ENCODE assay signal across 7 mouse cellular contexts in the genomic region with DNA sequence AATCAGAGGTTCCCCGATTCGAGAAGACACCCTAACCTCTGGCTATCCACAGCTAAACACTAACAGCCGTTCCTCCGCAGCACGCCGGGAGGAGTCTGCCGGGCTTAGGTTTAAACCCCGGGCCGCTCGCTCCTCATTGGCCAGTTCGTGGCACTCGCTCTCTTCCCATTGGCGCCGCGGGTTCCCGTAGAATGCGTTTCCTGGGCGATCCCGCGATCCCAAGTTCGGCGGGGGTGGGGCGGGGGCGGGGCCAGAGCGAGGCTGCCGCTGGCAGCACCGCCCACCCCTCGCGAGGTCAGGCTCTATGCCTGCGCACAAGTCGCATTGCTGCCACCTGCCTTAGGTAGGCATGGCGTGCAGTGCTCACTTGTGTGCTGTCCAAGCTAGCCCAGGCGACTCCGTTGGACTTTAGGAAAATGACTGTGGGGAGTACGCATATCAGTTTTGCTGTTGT. TPM values are rescaled to one million over a fixed set of nuclear protein-coding genes. Genes with fewer than 3 reads are reported as not detected.
A peak's percentile ranks its signal among the peaks of the same experiment; 100 is the strongest.
DNase-seq lines count a peak whose midpoint lies in the region; ATAC-seq lines count a peak whose summit lies in the region.

A gene (minus strand): TSS at position 157 of the 454 bp plus-strand sequence.

- peak within 1 kb of the TSS; percentile 94 for H3K4me3 ChIP-seq in embryonic facial prominence, embryonic 10.5 days
- peak within 1 kb of the TSS; percentile 94 for H3K4me3 ChIP-seq in limb, embryonic 11.5 days (ENCODE audit: low read depth, low read length)
- H3K4me3 ChIP-seq in midbrain, embryonic 14.5 days (replicated peaks; ENCODE audit: low read depth, low read length) = peak within 1 kb of the TSS; percentile 61

- peak within 1 kb of the TSS; percentile 94 for H3K9ac ChIP-seq in limb, embryonic 11.5 days (ENCODE audit: low read length)
- peak within 1 kb of the TSS; percentile 48 for H3K9ac ChIP-seq in midbrain, embryonic 14.5 days (replicated peaks; ENCODE audit: low read length)

- peak within 1 kb of the TSS; percentile 98 for H3K27ac ChIP-seq in embryonic facial prominence, embryonic 10.5 days (replicated peaks)
- H3K27ac ChIP-seq in limb, embryonic 11.5 days (replicated peaks; ENCODE audit: low read depth, low read length) = peak within 1 kb of the TSS; percentile 62; the same call in 1 of the 2 replicates
- 0 out of 2 replicates have a peak within 1 kb of the TSS, but pooled peaks have one; percentile 20 for H3K27ac ChIP-seq in midbrain, embryonic 14.5 days (replicated peaks; ENCODE audit: low read depth, low read length)

- H3K9me3 ChIP-seq in embryonic facial prominence, embryonic 10.5 days = no peaks in the 10 kb centered on the region
- no peaks in the 10 kb centered on the region for H3K9me3 ChIP-seq in limb, embryonic 11.5 days (ENCODE audit: control insufficient read depth, low read length)
- H3K9me3 ChIP-seq in midbrain, embryonic 14.5 days (ENCODE audit: control insufficient read depth, low read length) = no peaks in the 10 kb centered on the region

- peak within 1 kb of the TSS; percentile 61 for H3K4me2 ChIP-seq in limb, embryonic 11.5 days (ENCODE audit: low read depth, severe bottlenecking)
- H3K4me2 ChIP-seq in midbrain, embryonic 14.5 days (ENCODE audit: low read length) = peak within 1 kb of the TSS; percentile 98

- no peaks in the 10 kb centered on the region for H3K27me3 ChIP-seq in embryonic facial prominence, embryonic 10.5 days (replicated peaks; ENCODE audit: low read depth, poor library complexity, severe bottlenecking)
- no peaks in the 10 kb centered on the region for H3K27me3 ChIP-seq in limb, embryonic 11.5 days (ENCODE audit: control insufficient read depth, insufficient read depth, low read length)
- H3K27me3 ChIP-seq in midbrain, embryonic 14.5 days (ENCODE audit: control insufficient read depth, insufficient read depth, low read length) = no peaks in the 10 kb centered on the region

- H3K4me1 ChIP-seq in embryonic facial prominence, embryonic 10.5 days = peaks cover 22% of the 10 kb centered on the region
- peaks cover 3% of the 10 kb centered on the region; the same call in 1 of the 2 replicates for H3K4me1 ChIP-seq in limb, embryonic 11.5 days (ENCODE audit: control insufficient read depth, insufficient read depth, low read length)
- peaks cover 8% of the 10 kb centered on the region; the same call in 1 of the 2 replicates for H3K4me1 ChIP-seq in midbrain, embryonic 14.5 days (ENCODE audit: control insufficient read depth, insufficient read depth, low read length)

- peaks cover 38% of the 10 kb centered on the region for H3K36me3 ChIP-seq in embryonic facial prominence, embryonic 10.5 days (replicated peaks)
- H3K36me3 ChIP-seq in limb, embryonic 11.5 days (ENCODE audit: control insufficient read depth, insufficient read depth, low read length) = peaks cover 2% of the 10 kb centered on the region; the same call in 1 of the 2 replicates
- no peaks in the 10 kb centered on the region for H3K36me3 ChIP-seq in midbrain, embryonic 14.5 days (ENCODE audit: control insufficient read depth, insufficient read depth, low read length)

- WGBS in embryonic facial prominence, embryonic 10.5 days = under 1% methylated on average over 35 of the region's 35 CpGs
- WGBS in limb, embryonic 11.5 days = under 1% methylated on average over 35 of the region's 35 CpGs
- WGBS in midbrain, embryonic 14.5 days = under 1% methylated on average over 35 of the region's 35 CpGs

- ATAC-seq in limb, embryonic 11.5 days (ENCODE audit: insufficient number of reproducible peaks, low FRiP score, low TSS enrichment, low read depth) = peak; percentile 98
- peak; percentile 97 for ATAC-seq in midbrain, embryonic 14.5 days (ENCODE audit: low FRiP score, low TSS enrichment)

- peak; percentile 96 for DNase-seq in adrenal gland, postnatal 10 days
- DNase-seq in embryonic facial prominence, embryonic 10.5 days (ENCODE audit: low spot score) = peak; percentile 99
- DNase-seq in heart, adult 11 months = peak; percentile 99
- DNase-seq in kidney, adult 18-20 months = peak; percentile 89
- DNase-seq in limb, embryonic 11.5 days (ENCODE audit: low spot score) = peak; percentile 97
- peak; percentile 97 for DNase-seq in midbrain, embryonic 14.5 days
- peak; percentile 75 to 77 for DNase-seq in spleen, adult 18-20 months

RNA-seq across cellular contexts. Expression of the gene that starts here (rescaled TPM):
- total RNA-seq in adrenal gland, postnatal 10 days (2021) = 10 to 100 TPM; 25.6 to 35.0 TPM
- polyA plus RNA-seq in embryonic facial prominence, embryonic 10.5 days (2016; fragmentation: Nextera tagmentation; extraction: Ambion mirVana) = 411 and 420 TPM in 2 replicates
- 379 and 388 TPM in 2 replicates for polyA plus RNA-seq in limb, embryonic 11.5 days (2014; fragmentation: Nextera tagmentation; extraction: Ambion mirVana)
- polyA plus RNA-seq in midbrain, embryonic 14.5 days (2014; fragmentation: Nextera tagmentation; extraction: Ambion mirVana) = 31.0 and 69.9 TPM in 2 replicates

Comparison
In these comparisons a context has a peak if more than half of its experiments do, and no peak if none do; other contexts are left out.
1. Peak in every context shown above with its lines: DNase-seq, ATAC-seq, H3K4me3 ChIP-seq and H3K27ac ChIP-seq.
2. H3K27ac ChIP-seq: peak in every context shown above with its lines; median percentile 98 in embryonic facial prominence, embryonic 10.5 days; 62 in limb, embryonic 11.5 days; 20 in midbrain, embryonic 14.5 days.